Mouse (Mus musculus) embryo, embryonic 11.5 days (tissue): Measurements from ENCODE around the gene Trem3.

ENCODE experiments used
- DNase-seq: peaks from one replicate; pipeline ENCODE4 v3.0.0-alpha.2; 2012; ENCODE audit warnings: low read depth, low spot score

Trem3 gene

GRCm38 (mm10) chr17:48247221-48247928, at the start of gene Trem3:
Trem3 (plus strand) TSS chr17:48247777.
- no peak for DNase-seq

- DNase-seq: no peak
These were observed 44.5 kb upstream of the Trem3 start for GRCm38 (mm10) chr17:48203086-48203485.

- DNase-seq: no peak
These were observed 35.0 kb upstream of the Trem3 start for GRCm38 (mm10) chr17:48212596-48212995.

GRCm38 (mm10) chr17:48213511-48213910, 34.1 kb upstream of the Trem3 start:
- no peak for DNase-seq

GRCm38 (mm10) chr17:48215429-48215828, 32.1 kb upstream of the Trem3 start:
- no peak for DNase-seq

GRCm38 (mm10) chr17:48230680-48231079, 16.9 kb upstream of the Trem3 start:
- no peak for DNase-seq

GRCm38 (mm10) chr17:48232518-48232917, 15.1 kb upstream of the Trem3 start, which contains the start of gene Trem1:
Trem1 (plus strand) TSS chr17:48232768.
- DNase-seq: no peak

- DNase-seq: no peak
These were observed 13.8 kb upstream of the Trem3 start for GRCm38 (mm10) chr17:48233789-48234188.

- DNase-seq: no peak
These were observed 13.0 kb upstream of the Trem3 start for GRCm38 (mm10) chr17:48234550-48234949.

- DNase-seq: peak; percentile 20
These were observed 11.7 kb upstream of the Trem3 start for GRCm38 (mm10) chr17:48235773-48236370.

GRCm38 (mm10) chr17:48237621-48238020, 10.0 kb upstream of the Trem3 start:
- no peak for DNase-seq

- no peak for DNase-seq
These were observed 1.5 kb downstream of the Trem3 start for GRCm38 (mm10) chr17:48249039-48249438.

- no peak for DNase-seq
These were observed 1.9 kb downstream of the Trem3 start for GRCm38 (mm10) chr17:48249501-48249900.

- no peak for DNase-seq
These were observed 3.1 kb downstream of the Trem3 start for GRCm38 (mm10) chr17:48250631-48251030.

GRCm38 (mm10) chr17:48256575-48256974, 9.0 kb downstream of the Trem3 start:
- no peak for DNase-seq

- DNase-seq: no peak
These were observed 14.3 kb downstream of the Trem3 start for GRCm38 (mm10) chr17:48261868-48262267.

GRCm38 (mm10) chr17:48263741-48264362, 16.3 kb downstream of the Trem3 start, which contains the start of gene Treml4:
Treml4 (plus strand) TSS chr17:48264295.
- no peak for DNase-seq

GRCm38 (mm10) chr17:48264662-48265061, 17.1 kb downstream of the Trem3 start:
- DNase-seq: no peak

GRCm38 (mm10) chr17:48266138-48266537, 18.6 kb downstream of the Trem3 start:
- DNase-seq: no peak

GRCm38 (mm10) chr17:48266610-48267304, 19.2 kb downstream of the Trem3 start:
- no peak for DNase-seq

GRCm38 (mm10) chr17:48267591-48267990, 20.0 kb downstream of the Trem3 start:
- DNase-seq: no peak

- DNase-seq: no peak
These were observed 20.7 kb downstream of the Trem3 start for GRCm38 (mm10) chr17:48268276-48268675.
